Mouse (Mus musculus) kidney, embryonic 16.5 days (tissue): ENCODE data around the gene Tunar. TPM values are rescaled to one million over a fixed set of nuclear protein-coding genes. Genes with fewer than 3 reads are reported as not detected.

Experiments
- ATAC-seq: fragments of 200-750 bp; cut with Nextera tagmentation; 2 replicates; pipeline ENCODE4 v1.8.0; 2017; ENCODE audit warnings: moderate TSS enrichment; ENCODE audit not compliant: low FRiP score, low TSS enrichment
- H3K27ac ChIP-seq: fragments of 300-500 bp; sonication (generic); 2 replicates; pipeline ENCODE4 v1.5.1; 2014; ENCODE audit warnings: low read length
- H3K27me3 ChIP-seq: fragments of 300-500 bp; sonication (generic); 2 replicates; pipeline ENCODE4 v1.6.1; 2014; ENCODE audit warnings: low read length, control low read depth, mixed read lengths; ENCODE audit not compliant: insufficient read depth
- H3K36me3 ChIP-seq: fragments of 300-500 bp; sonication (generic); 2 replicates; pipeline ENCODE4 v1.6.1; 2014; ENCODE audit warnings: low read length, control low read depth, mixed read lengths; ENCODE audit not compliant: insufficient read depth
- H3K4me1 ChIP-seq: fragments of 300-500 bp; sonication (generic); 2 replicates; pipeline ENCODE4 v1.6.1; 2014; ENCODE audit warnings: low read length, control low read depth, mixed read lengths; ENCODE audit not compliant: insufficient read depth
- H3K4me2 ChIP-seq: fragments of 300-500 bp; sonication (generic); replicated peaks from 2 replicates; pipeline ENCODE4 v1.6.1; 2014; ENCODE audit warnings: low read depth, low read length
- H3K4me3 ChIP-seq: fragments of 300-500 bp; sonication (generic); 2 replicates; pipeline ENCODE4 v1.5.1; 2014; ENCODE audit warnings: mild to moderate bottlenecking, low read length
- H3K9ac ChIP-seq: fragments of 300-500 bp; sonication (generic); replicated peaks from 2 replicates; pipeline ENCODE4 v1.6.1; 2014; ENCODE audit warnings: low read length
- H3K9me3 ChIP-seq: fragments of 300-500 bp; sonication (generic); 2 replicates; pipeline ENCODE4 v1.6.1; 2016; ENCODE audit warnings: low read length, control low read depth
- WGBS: fragments of 180-500 bp; shearing (Covaris S2); extraction: QIAGEN DNeasy Blood & Tissue Kit; methylation state at CpG from one replicate; pipeline ENCODE4 v1.1.7; 2014; 5-methylcytosine and 5-hydroxymethylcytosine counted together
- polyA plus RNA-seq: library from polyadenylated mRNA; unstranded; fragments of >200 nt; fragmentation: Nextera tagmentation; extraction: Ambion mirVana; gene quantifications from 2 replicates; pipeline ENCODE4 v1.2.1, GENCODE M21; 2015

Tunar gene
- polyA plus RNA-seq, 1 experiment from 2014 or later, result 0.05 TPM

DNA sequence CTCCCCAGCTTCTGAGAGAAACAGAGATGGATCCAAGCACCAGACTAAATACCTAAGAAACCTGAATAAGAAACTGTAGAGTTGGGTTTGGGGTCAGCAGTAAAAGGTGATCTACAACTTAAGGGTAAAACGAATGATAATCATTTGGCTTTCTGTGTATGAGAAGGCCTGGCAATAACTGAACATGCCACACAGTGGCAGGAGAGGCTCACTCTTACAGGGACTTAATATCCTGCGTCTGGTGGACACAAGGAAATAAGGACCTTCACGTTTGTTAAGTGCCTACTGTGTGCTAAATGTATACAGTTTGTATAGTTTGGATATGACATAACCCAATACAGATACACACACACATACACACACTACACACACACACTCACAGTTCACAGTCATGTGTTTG is 98.2 kb downstream of the Tunar start:
- H3K4me3 ChIP-seq, result no peak overlapping the region
- H3K9me3 ChIP-seq, result no peaks in the 10 kb centered on the region
- no peaks in the 10 kb centered on the region for H3K27me3 ChIP-seq
- no peak for ATAC-seq
- H3K4me1 ChIP-seq, result no peaks in the 10 kb centered on the region
- no peak overlapping the region for H3K4me2 ChIP-seq
- no peak overlapping the region for H3K27ac ChIP-seq
- 46% methylated on average over 3 of the region's 3 CpGs for WGBS
- no peak overlapping the region for H3K9ac ChIP-seq
- no peaks in the 10 kb centered on the region for H3K36me3 ChIP-seq

DNA sequence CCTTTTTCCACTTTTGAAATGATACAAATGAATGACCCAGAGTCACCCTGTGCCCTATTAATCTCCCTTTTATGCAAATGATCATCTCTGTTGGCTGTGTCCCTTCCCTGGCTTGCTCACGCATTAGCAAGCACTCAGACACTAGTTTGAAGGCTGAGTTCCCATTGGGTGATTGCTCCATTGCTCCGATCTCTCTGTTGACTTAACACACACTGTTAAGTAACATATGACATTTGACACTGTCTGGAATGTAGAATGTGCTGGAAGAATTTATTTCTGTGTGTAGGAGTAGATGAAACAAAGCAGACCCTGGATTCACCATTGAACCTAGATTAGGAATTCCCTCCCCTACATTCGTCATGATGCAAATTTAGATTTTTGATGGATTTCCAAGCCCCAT is 99.1 kb downstream of the Tunar start:
- no peak overlapping the region for H3K4me2 ChIP-seq
- H3K27ac ChIP-seq, result no peak overlapping the region
- H3K9ac ChIP-seq, result no peak overlapping the region
- WGBS, result 39% methylated on average over 3 of the region's 3 CpGs
- no peaks in the 10 kb centered on the region for H3K9me3 ChIP-seq
- ATAC-seq, result no peak
- no peak overlapping the region for H3K4me3 ChIP-seq
- H3K27me3 ChIP-seq, result no peaks in the 10 kb centered on the region
- H3K4me1 ChIP-seq, result no peaks in the 10 kb centered on the region
- H3K36me3 ChIP-seq, result no peaks in the 10 kb centered on the region

Other genes with a start within 250 kb of the Tunar start
- not detected in 2 replicates for gene Tcl1b2, start 187.9 kb upstream of the Tunar start, polyA plus RNA-seq
- gene Tcl1b1, start 174.2 kb upstream of the Tunar start, polyA plus RNA-seq, result not detected in 2 replicates
- not detected in 2 replicates for gene Tcl1b5, start 157.5 kb upstream of the Tunar start, polyA plus RNA-seq
- not detected in 2 replicates for gene Tcl1b3, start 142.8 kb upstream of the Tunar start, polyA plus RNA-seq
- gene Tcl1b4, start 131.9 kb upstream of the Tunar start, polyA plus RNA-seq, result not detected in 2 replicates
- not detected in 2 replicates for gene Tcl1, start 111.1 kb upstream of the Tunar start, polyA plus RNA-seq
- gene D430019H16Rik, start 120.0 kb downstream of the Tunar start, polyA plus RNA-seq, result 1.3 and 1.4 TPM in 2 replicates
- gene Bdkrb2, start 229.4 kb downstream of the Tunar start, polyA plus RNA-seq, result 1.7 and 1.9 TPM in 2 replicates